Mouse (Mus musculus) midbrain, embryonic 13.5 days (tissue): Measurements from ENCODE around the gene Map7. TPM values are rescaled to one million over a fixed set of nuclear protein-coding genes. Genes with fewer than 3 reads are reported as not detected.

ENCODE experiments used
- ATAC-seq: fragments of 200-750 bp; cut with Nextera tagmentation; 2 replicates; pipeline ENCODE4 v1.8.0; 2017; ENCODE audit warnings: mild to moderate bottlenecking, moderate TSS enrichment, moderate library complexity
- H3K27ac ChIP-seq: fragments of 300-500 bp; sonication (generic); 2 replicates; pipeline ENCODE4 v1.5.1; 2015; ENCODE audit warnings: inconsistent platforms, mild to moderate bottlenecking, moderate library complexity
- H3K27me3 ChIP-seq: fragments of 300-500 bp; sonication (generic); 2 replicates; pipeline ENCODE4 v1.6.1; 2015; ENCODE audit warnings: mild to moderate bottlenecking, inconsistent platforms
- H3K36me3 ChIP-seq: fragments of 300-500 bp; sonication (generic); 2 replicates; pipeline ENCODE4 v1.6.1; 2015; ENCODE audit warnings: mild to moderate bottlenecking, inconsistent platforms
- H3K4me1 ChIP-seq: fragments of 300-500 bp; sonication (generic); replicated peaks from 2 replicates; pipeline ENCODE4 v1.6.1; 2015; ENCODE audit warnings: inconsistent platforms
- H3K4me2 ChIP-seq: fragments of 300-500 bp; sonication (generic); replicated peaks from 2 replicates; pipeline ENCODE4 v1.6.1; 2015; ENCODE audit warnings: moderate library complexity, mild to moderate bottlenecking, inconsistent platforms
- H3K4me3 ChIP-seq: fragments of 300-500 bp; sonication (generic); replicated peaks from 2 replicates; pipeline ENCODE4 v1.5.1; 2015; ENCODE audit warnings: mild to moderate bottlenecking, inconsistent platforms
- H3K9ac ChIP-seq: fragments of 300-500 bp; sonication (generic); replicated peaks from 2 replicates; pipeline ENCODE4 v1.6.1; 2015; ENCODE audit warnings: mild to moderate bottlenecking, inconsistent platforms
- H3K9me3 ChIP-seq: fragments of 300-500 bp; sonication (generic); 2 replicates; pipeline ENCODE4 v1.6.1; 2016; ENCODE audit warnings: mild to moderate bottlenecking, inconsistent platforms
- WGBS: fragments of 180-500 bp; shearing (Covaris S2); methylation state at CpG from one replicate; pipeline ENCODE4 v1.1.7; 2015; 5-methylcytosine and 5-hydroxymethylcytosine counted together
- polyA plus RNA-seq: library from polyadenylated mRNA; unstranded; fragments of >200 nt; fragmentation: Nextera tagmentation; extraction: Ambion mirVana; gene quantifications from 2 replicates; pipeline ENCODE4 v1.2.1, GENCODE M21; 2015

Map7 gene
- polyA plus RNA-seq, 1 experiment from 2014 or later = 5.8 TPM

DNA sequence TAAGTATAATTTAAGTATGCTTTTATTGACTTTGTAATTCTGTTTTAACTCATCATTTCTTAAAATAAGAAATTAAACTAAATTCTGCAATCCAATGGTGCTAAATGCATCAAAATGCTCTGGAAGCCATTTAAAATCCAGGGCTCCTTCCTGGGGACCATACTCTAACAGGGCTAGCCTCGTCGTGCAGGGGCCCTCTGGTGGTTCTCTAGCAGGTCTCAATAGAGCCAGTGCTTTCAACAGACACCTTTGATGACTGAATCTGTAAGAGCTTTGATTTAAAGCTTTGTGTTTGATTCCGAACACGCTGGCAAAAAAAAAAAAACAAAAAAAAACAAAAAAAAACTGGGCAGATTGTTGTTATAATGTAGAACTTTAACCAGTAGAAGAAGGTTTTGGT, 70.6 kb downstream of the Map7 start:
- Histone ChIP-seq H3K4me2 (no peak overlapping the region), H3K36me3 (no peaks in the 10 kb centered on the region), H3K27ac (no peak overlapping the region), H3K9ac (no peak overlapping the region), H3K9me3 (no peaks in the 10 kb centered on the region), H3K4me1 (no peaks in the 10 kb centered on the region), H3K27me3 (no peaks in the 10 kb centered on the region), H3K4me3 (no peak overlapping the region)
- ATAC-seq = no peak
- 77% methylated on average over 4 of the region's 4 CpGs for whole genome bisulfite sequencing

DNA sequence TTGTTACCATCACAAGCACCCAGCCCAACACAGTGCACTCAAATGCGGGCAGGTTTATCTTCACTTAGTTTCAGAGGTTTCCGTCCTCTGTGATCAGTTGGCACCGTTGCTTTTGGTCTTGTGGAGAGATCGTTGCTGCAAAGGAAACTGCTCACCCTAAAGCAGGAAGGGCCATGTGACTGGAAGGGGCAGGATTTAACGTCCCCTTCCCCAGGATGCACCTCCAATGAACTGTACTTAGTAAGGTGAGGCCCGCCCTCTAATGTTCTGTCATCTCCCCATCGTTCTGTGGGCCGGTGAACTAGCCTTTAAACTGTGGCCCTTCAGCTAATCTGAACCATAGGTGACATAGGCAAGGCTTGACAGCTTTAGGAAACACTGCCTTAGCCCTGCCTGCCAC, 71.3 kb downstream of the Map7 start:
- Histone ChIP-seq H3K27ac (no peak overlapping the region), H3K36me3 (no peaks in the 10 kb centered on the region), H3K4me1 (no peaks in the 10 kb centered on the region), H3K27me3 (no peaks in the 10 kb centered on the region), H3K9me3 (no peaks in the 10 kb centered on the region), H3K9ac (no peak overlapping the region), H3K4me3 (no peak overlapping the region), H3K4me2 (no peak overlapping the region)
- WGBS = 89% methylated on average over 8 of the region's 8 CpGs
- ATAC-seq = no peak

DNA sequence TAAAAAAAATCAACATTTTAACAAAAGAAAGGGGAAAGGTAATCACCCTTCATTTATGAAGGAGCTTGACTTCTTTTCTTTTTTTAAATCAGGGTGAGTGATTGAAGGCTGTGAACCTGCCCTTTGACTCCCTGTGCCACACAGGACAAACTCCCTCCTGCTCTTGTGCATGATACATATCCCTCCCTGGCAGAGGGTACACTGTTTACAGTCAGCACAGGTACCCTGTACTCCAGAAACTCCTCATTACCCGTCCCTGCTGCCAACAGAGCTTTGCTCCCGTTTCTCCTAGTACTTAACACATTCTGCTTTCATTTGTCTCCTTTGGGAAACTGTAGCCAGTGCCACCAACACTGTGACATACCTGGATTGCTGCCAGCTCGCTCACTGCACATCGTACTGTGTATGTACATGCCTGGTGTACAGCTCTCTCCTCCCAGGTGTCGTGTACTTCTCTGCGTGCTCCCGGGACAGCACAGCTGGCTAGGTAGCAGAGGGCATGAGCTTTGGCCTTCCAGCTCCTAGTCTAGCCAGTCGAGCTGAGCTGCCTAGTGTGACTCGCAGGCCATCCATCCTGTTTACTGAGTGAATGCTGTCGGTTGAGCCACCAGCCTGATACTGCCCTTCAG, 72.3 kb downstream of the Map7 start:
- ATAC-seq = no peak
- Histone ChIP-seq H3K9ac (no peak overlapping the region), H3K36me3 (no peaks in the 10 kb centered on the region), H3K4me3 (no peak overlapping the region), H3K27me3 (no peaks in the 10 kb centered on the region), H3K27ac (no peak overlapping the region), H3K4me1 (no peaks in the 10 kb centered on the region), H3K9me3 (no peaks in the 10 kb centered on the region), H3K4me2 (no peak overlapping the region)
- WGBS = 84% methylated on average over 10 of the region's 10 CpGs

DNA sequence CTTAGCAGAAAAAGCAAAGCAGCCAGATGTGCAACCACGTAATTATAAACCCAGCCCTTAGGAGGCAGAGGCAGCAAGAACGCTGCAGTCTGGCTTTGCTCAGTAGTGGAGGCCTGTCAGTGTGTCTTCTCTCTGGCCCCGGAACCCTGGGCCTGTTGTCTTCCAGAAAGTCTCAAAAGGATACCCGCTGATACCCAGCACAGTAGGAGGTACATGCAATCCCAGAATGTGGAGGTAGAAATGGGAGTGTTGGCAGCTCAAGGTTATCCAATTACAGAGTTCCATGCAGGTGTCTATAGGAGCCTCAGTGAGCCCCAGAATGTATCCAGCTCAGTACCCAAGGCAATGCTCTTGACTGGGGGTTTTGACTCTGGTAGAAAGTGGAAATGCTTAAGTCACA, 73.7 kb downstream of the Map7 start:
- Histone ChIP-seq H3K9me3 (no peaks in the 10 kb centered on the region), H3K9ac (no peak overlapping the region), H3K4me2 (no peak overlapping the region), H3K36me3 (no peaks in the 10 kb centered on the region), H3K27ac (no peak overlapping the region), H3K4me3 (no peak overlapping the region), H3K27me3 (no peaks in the 10 kb centered on the region), H3K4me1 (0 out of 2 replicates have a peak, but pooled peaks cover 2% of the 10 kb centered on the region)
- no peak for ATAC-seq
- WGBS = 81% methylated on average over 4 of the region's 4 CpGs

DNA sequence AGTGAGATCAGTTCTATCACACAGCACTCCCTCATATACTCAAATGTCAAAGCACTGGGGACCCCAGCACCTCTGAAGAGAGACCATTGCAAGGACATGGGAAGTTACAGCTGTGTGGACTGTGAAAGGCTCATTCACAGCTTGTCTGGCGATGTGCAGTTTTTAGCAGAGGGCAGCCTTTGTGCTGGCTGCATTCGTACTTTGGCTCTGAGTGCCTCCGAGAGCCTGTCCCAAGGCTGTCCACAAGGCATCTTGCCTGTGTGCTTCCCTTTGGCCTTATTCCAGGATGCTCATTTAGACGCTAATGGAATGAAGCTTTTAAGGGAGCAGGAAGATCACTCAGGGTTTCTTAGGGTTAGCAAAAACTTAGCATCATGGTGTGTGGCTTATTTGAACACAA, 78.5 kb downstream of the Map7 start:
- WGBS = 61% methylated on average over 4 of the region's 4 CpGs
- Histone ChIP-seq H3K4me2 (no peak overlapping the region), H3K9ac (no peak overlapping the region), H3K27me3 (no peaks in the 10 kb centered on the region), H3K9me3 (no peaks in the 10 kb centered on the region), H3K4me1 (0 out of 2 replicates have a peak, but pooled peaks cover 2% of the 10 kb centered on the region), H3K4me3 (no peak overlapping the region), H3K36me3 (no peaks in the 10 kb centered on the region), H3K27ac (no peak overlapping the region)
- ATAC-seq = no peak

DNA sequence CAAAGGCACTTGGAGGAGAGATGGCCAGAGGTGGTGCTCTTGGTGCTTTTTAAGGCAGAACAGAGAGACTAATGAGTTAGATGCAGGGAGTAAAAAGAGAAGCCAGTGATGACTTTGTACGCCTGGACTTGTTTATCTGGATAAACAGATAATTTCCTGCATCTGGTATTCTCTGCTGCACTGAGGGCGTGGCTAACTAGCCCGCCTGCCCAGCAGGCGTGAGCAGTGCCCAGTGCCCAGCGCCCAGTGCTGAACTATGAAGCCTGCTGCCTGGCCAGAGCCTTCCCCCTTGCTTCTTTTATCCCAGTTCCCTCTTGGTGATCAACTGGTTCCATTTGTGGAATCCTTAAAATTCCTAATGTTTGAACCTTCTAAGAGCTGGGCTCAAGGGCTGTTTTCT, 81.8 kb downstream of the Map7 start:
- Histone ChIP-seq H3K4me1 (0 out of 2 replicates have a peak, but pooled peaks cover 2% of the 10 kb centered on the region), H3K36me3 (no peaks in the 10 kb centered on the region), H3K27me3 (no peaks in the 10 kb centered on the region), H3K9me3 (no peaks in the 10 kb centered on the region), H3K4me3 (no peak overlapping the region), H3K9ac (no peak overlapping the region), H3K27ac (no peak overlapping the region), H3K4me2 (no peak overlapping the region)
- ATAC-seq = no peak
- 91% methylated on average over 5 of the region's 5 CpGs for WGBS

DNA sequence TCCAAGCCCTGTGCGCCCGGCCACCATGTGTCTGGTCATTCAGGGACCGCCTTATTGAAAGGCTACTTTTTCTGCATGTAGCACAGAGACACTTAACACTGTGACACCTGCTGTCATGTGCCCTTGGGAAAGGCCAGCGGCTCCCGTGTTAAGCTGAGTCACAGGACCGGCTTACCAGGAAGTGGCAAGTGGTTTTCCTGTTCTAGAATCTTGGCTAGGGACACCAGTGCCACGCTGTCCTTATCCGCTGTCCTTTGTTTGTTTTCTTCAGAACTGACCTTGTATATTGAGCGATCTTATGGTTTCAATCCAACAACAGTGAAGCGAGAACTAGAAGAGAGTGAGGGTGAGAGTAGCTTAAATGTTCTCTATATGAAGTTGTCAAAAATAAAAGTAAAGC, 85.2 kb downstream of the Map7 start:
- WGBS = 93% methylated on average over 10 of the region's 10 CpGs
- no peak overlapping the region for H3K4me3 ChIP-seq
- H3K4me1 ChIP-seq = no peaks in the 10 kb centered on the region
- H3K4me2 ChIP-seq = no peak overlapping the region
- no peak overlapping the region for H3K9ac ChIP-seq
- H3K27ac ChIP-seq = no peak overlapping the region
- no peaks in the 10 kb centered on the region for H3K9me3 ChIP-seq
- H3K27me3 ChIP-seq = no peaks in the 10 kb centered on the region
- H3K36me3 ChIP-seq = no peaks in the 10 kb centered on the region
- no peak for ATAC-seq

DNA sequence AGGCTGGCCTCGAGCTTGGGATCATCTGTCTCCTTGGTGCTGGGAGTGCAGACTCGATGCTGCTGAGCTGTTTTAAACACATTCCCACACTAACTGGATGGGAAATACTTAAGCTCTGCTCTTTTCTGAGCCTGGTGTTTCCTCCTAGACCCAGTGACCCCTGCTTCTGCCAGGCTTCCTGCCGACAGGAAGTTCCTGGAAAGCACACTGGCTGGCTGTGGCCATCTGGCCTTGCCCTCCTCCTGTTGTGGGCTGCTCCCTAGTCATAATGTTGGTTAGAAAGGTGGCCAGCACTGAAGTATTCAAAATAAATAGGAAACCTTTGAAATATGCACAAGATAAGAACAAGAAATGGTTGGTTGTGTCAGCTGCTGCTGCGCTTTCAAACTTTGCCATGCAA, 86.2 kb downstream of the Map7 start:
- Histone ChIP-seq H3K9me3 (no peaks in the 10 kb centered on the region), H3K4me2 (no peak overlapping the region), H3K27ac (no peak overlapping the region), H3K27me3 (no peaks in the 10 kb centered on the region), H3K4me1 (no peaks in the 10 kb centered on the region), H3K9ac (no peak overlapping the region), H3K4me3 (no peak overlapping the region), H3K36me3 (no peaks in the 10 kb centered on the region)
- ATAC-seq = no peak
- 79% methylated on average over 4 of the region's 4 CpGs for WGBS

DNA sequence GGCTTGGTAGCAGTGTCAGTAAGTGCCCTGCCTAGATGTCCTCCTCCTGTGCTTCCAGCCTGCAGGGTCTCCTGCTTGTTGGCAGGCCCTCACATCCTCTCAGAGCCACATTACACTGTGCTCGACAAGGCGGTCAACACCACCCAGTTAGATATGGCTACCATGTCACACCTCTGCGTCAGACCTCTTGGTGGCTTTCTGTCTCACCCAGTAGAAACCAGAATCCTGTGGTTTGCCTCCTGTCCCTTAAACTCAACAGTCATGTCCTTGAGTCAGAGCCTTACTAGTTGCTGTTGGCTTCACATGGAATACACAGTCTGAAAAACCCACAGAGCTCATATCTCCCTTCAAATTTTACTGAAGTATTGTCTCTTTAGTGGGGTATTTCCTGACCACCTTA, 87.4 kb downstream of the Map7 start:
- Histone ChIP-seq H3K4me3 (no peak overlapping the region), H3K27ac (no peak overlapping the region), H3K9ac (no peak overlapping the region), H3K9me3 (no peaks in the 10 kb centered on the region), H3K4me2 (no peak overlapping the region), H3K27me3 (no peaks in the 10 kb centered on the region), H3K4me1 (no peaks in the 10 kb centered on the region), H3K36me3 (no peaks in the 10 kb centered on the region)
- ATAC-seq = no peak
- WGBS = 90% methylated on average over 3 of the region's 3 CpGs

DNA sequence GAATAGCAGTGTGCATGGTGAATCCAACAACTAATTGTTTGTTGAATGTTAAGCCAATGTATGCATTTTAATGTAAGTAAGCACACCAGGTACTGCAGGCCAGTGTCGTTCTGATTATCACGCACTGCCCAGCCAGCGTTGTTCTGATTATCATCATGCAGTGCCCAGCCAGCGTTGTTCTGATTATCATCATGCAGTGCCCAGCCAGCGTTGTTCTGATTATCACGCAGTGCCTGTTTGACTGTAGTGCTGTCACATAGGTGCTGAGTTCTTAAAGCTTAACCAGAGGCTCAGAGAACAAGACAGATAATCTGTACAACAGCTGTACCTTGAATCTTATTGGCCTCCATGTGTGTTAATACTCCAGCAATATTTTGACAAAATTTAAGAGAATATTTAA, 88.0 kb downstream of the Map7 start:
- Histone ChIP-seq H3K4me1 (no peaks in the 10 kb centered on the region), H3K27me3 (no peaks in the 10 kb centered on the region), H3K9ac (no peak overlapping the region), H3K36me3 (no peaks in the 10 kb centered on the region), H3K9me3 (no peaks in the 10 kb centered on the region), H3K27ac (no peak overlapping the region), H3K4me2 (no peak overlapping the region), H3K4me3 (no peak overlapping the region)
- WGBS = 89% methylated on average over 6 of the region's 6 CpGs
- no peak for ATAC-seq

DNA sequence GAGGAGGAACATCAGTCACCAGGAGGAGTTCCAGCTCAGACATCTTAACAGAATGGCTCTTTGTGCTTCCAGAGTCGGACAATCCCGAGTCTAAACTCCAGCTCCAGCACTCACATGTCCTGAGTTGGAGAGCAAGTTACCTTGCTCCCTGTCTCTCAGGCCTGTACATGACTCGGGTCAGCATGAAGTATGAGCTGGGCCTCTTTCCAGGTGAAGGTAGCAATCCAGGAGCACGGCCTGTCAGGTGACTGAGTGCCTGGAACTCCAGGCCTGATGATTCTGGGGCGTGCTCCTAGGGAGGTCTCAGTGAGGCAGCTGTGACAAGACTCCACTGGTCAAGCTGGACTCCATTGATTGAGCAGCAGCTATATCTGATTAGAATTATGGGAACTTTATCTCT, 90.0 kb downstream of the Map7 start:
- ATAC-seq = no peak

DNA sequence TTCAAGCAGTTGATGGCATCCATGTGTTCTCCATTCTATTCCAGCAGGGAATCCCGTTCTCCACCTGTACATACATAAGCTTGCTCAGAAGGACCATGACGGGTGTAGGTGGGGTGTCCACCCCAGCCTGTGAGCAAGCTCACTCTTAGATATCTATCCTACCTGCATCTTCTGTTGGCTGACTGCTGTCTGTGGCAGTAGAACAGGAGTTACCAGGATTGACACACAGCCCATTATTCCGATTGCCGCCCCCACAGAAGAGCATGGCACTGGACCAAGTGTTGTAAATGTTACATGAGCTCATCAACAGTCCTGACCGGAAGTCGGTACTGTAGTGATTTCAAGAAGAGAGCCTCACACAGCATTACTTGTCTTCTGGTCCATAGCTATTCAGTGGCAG, 92.6 kb downstream of the Map7 start:
- WGBS = 95% methylated on average over 6 of the region's 6 CpGs
- H3K9me3 ChIP-seq = no peaks in the 10 kb centered on the region
- no peaks in the 10 kb centered on the region for H3K36me3 ChIP-seq
- no peak for ATAC-seq
- no peak overlapping the region for H3K4me2 ChIP-seq
- H3K4me1 ChIP-seq = no peaks in the 10 kb centered on the region
- no peak overlapping the region for H3K4me3 ChIP-seq
- H3K27ac ChIP-seq = no peak overlapping the region
- no peak overlapping the region for H3K9ac ChIP-seq
- H3K27me3 ChIP-seq = no peaks in the 10 kb centered on the region

More for the DNA sequence above, 90.0 kb downstream of the Map7 start:
- Histone ChIP-seq H3K9me3 (no peaks in the 10 kb centered on the region), H3K4me1 (no peaks in the 10 kb centered on the region), H3K36me3 (no peaks in the 10 kb centered on the region), H3K4me3 (no peak overlapping the region), H3K27ac (no peak overlapping the region), H3K27me3 (no peaks in the 10 kb centered on the region), H3K9ac (no peak overlapping the region), H3K4me2 (no peak overlapping the region)
- WGBS = 88% methylated on average over 5 of the region's 5 CpGs

DNA sequence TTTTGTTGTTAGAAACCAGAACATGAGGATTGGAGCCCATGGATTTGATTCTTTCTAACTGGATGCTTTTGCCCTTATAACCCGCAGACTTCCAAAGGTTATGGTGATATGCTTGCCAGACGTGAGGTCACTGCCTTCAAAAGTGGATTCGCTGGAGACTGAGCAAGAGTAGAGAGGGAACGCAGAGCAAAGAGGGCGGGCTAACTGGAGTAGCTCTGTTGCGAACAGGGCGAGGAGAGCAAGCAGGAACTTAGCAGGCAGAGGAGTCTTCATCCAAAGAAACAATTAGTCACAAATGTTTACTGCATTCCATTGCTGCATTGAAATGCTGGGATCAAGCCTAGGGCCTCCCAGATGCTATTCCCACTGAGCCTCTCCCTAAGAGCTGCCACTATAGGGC, 95.0 kb downstream of the Map7 start:
- no peak for ATAC-seq
- WGBS = 81% methylated on average over 7 of the region's 7 CpGs

More for the DNA sequence above, 95.0 kb downstream of the Map7 start:
- no peak overlapping the region for H3K4me2 ChIP-seq
- no peaks in the 10 kb centered on the region for H3K27me3 ChIP-seq
- H3K9ac ChIP-seq = no peak overlapping the region
- H3K9me3 ChIP-seq = no peaks in the 10 kb centered on the region
- no peak overlapping the region for H3K4me3 ChIP-seq
- no peaks in the 10 kb centered on the region for H3K36me3 ChIP-seq
- no peaks in the 10 kb centered on the region for H3K4me1 ChIP-seq
- H3K27ac ChIP-seq = no peak overlapping the region
